Mouse (Mus musculus): ENCODE data around the gene Zdhhc15. TPM values are rescaled to one million over a fixed set of nuclear protein-coding genes. Genes with fewer than 3 reads are reported as not detected.
A peak's percentile ranks its signal among the peaks of the same experiment; 100 is the strongest.

The Zdhhc15 gene
- total and polyA plus RNA-seq, 3 experiments, result not detected

DNA sequence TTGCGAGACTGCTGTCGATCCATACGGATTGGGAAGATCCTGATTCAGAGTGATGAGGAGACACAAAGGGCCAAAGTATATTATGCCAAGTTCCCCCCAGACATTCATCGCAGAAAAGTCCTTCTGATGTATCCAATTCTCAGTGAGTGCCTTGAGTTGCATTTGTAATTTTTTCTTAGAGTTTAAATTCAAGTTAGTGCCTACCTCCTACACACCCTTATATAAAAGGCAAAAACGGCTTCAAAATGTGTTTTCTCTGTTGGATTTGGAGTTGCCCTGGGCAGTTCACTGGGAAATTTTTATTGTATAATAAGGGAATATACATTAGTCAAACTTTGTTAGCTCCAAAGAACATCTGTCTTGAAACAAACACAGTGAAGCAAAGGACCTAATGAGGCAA lies 169.1 kb downstream of the Zdhhc15 start:
- H3K79me2 ChIP-seq (replicated peaks; ENCODE audit: control insufficient read depth, extremely low read depth, insufficient read depth, poor library complexity, severe bottlenecking), result no peaks in the 10 kb centered on the region
- H3K9ac ChIP-seq (ENCODE audit: insufficient read depth, low read depth), result no peak overlapping the region
- DNase-seq (ENCODE audit: extremely low read depth), result no peak
- H3K4me1 ChIP-seq (ENCODE audit: control insufficient read depth in 1 of 2, insufficient read depth in 2 of 2), result no peaks in the 10 kb centered on the region; a peak in 1 of 4 replicates
- dilution Hi-C loops (cut with MboI; ENCODE audit: extremely low pct_ligation_motif_present, extremely low pct_unique_long_range_greater_than_20kb, low sequenced_read_pairs), result no loop called here
- no peaks in the 10 kb centered on the region for H3K27me3 ChIP-seq (replicated peaks)
- H3K36me3 ChIP-seq (replicated peaks in 1 of 2; ENCODE audit: control insufficient read depth in 1 of 2, insufficient read depth in 1 of 2, low read length in 1 of 2), result peaks cover 0 to 17% of the 10 kb centered on the region in 2 experiments
- H3K4me2 ChIP-seq (ENCODE audit: insufficient read depth, low read depth, poor library complexity, severe bottlenecking), result no peak overlapping the region
- in situ Hi-C loops (cut with MboI; ENCODE audit: low pct_ligation_motif_present, low pct_unique_long_range_greater_than_20kb, low sequenced_read_pairs), result no loop called here
- no peaks in the 10 kb centered on the region for H3K9me3 ChIP-seq (replicated peaks; ENCODE audit: low read length)
- no peak overlapping the region for H3K4me3 ChIP-seq (replicated peaks in 1 of 3; ENCODE audit: low read depth in 2 of 3, low read length in 2 of 3, poor library complexity in 1 of 3)
- H3K27ac ChIP-seq (ENCODE audit: insufficient read depth, low read depth), result no peak overlapping the region
- TF ChIP-seq SIN3A (IDR thresholded peaks at IDR 0.05; ENCODE audit: low read length) (no peak), MYC (IDR thresholded peaks at IDR 0.05; ENCODE audit: low read depth, low read length) (no peak), TBP (conservative IDR thresholded peaks at IDR 0.05; ENCODE audit: low read depth, low read length) (no peak), ELF1 (IDR thresholded peaks at IDR 0.05; ENCODE audit: low read depth, low read length) (no peak), RCOR1 (conservative IDR thresholded peaks at IDR 0.05; ENCODE audit: low read depth, low read length) (no peak), NELFE (IDR thresholded peaks at IDR 0.05; ENCODE audit: low read depth, low read length) (no peak), MAFK (IDR thresholded peaks at IDR 0.05; ENCODE audit: insufficient replicate concordance, low read length) (no peak), BHLHE40 (IDR thresholded peaks at IDR 0.05; ENCODE audit: low read depth, low read length) (no peak), POLR2AphosphoS2 (IDR thresholded peaks at IDR 0.05; ENCODE audit: low read depth, low read length) (no peak), NRF1 (IDR thresholded peaks at IDR 0.05; ENCODE audit: low read depth, low read length) (no peak), ZKSCAN1 (IDR thresholded peaks at IDR 0.05; ENCODE audit: borderline replicate concordance, low read depth, low read length) (no peak), E2F4 (IDR thresholded peaks at IDR 0.05; ENCODE audit: insufficient replicate concordance, low read depth, low read length) (no peak), GABPA (IDR thresholded peaks at IDR 0.05; ENCODE audit: insufficient replicate concordance, low read depth, low read length) (no peak)

DNA sequence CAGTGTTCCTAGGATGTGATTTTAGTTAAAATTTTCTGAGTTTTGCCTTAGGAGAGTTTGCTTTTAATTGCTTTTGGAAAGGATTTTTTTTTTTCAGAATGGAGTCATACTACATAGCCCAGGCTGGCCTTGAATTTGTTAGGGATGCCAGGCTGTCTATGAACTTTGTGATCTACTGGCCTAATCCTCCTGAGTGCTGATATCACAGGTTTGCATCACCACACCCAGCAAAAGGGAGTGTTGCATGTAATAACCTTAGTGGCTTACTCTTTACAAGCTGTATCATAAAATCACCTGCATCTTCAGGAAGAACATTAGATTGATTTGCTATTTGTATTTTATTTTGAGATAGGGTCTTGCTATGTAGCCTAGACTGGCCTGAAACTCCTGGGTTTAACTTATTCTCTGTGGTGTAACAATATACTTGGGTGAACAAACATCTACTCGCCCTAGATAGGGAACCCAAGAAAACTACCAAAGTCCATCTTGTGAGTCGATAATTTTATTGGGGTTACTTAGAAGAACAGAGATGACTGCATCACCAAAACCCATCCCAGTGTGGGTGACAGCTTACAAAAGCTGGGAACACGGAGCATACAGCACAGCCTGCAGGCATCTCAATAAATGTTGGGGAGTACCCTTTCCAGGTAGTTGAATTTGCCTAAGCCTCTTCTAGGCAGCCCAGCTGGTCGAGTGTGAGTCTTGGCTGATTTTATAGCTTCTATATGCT lies 181.1 kb downstream of the Zdhhc15 start:
- H3K36me3 ChIP-seq (replicated peaks in 1 of 2; ENCODE audit: control insufficient read depth in 1 of 2, insufficient read depth in 1 of 2, low read length in 1 of 2), result no peaks in the 10 kb centered on the region
- in situ Hi-C loops (cut with MboI; ENCODE audit: low pct_ligation_motif_present, low pct_unique_long_range_greater_than_20kb, low sequenced_read_pairs) (no loop called here), dilution Hi-C loops (cut with MboI; ENCODE audit: extremely low pct_ligation_motif_present, extremely low pct_unique_long_range_greater_than_20kb, low sequenced_read_pairs) (no loop called here)
- H3K9ac ChIP-seq (ENCODE audit: insufficient read depth, low read depth), result no peak overlapping the region
- peak overlapping the region in 1 of 3 experiments; percentile 8 for H3K4me3 ChIP-seq (replicated peaks in 1 of 3; ENCODE audit: low read depth in 2 of 3, low read length in 2 of 3, poor library complexity in 1 of 3)
- peak overlapping the region; percentile 57 for H3K4me2 ChIP-seq (ENCODE audit: insufficient read depth, low read depth, poor library complexity, severe bottlenecking)
- H3K27ac ChIP-seq (ENCODE audit: insufficient read depth, low read depth), result peak overlapping the region; percentile 31; the same call in 1 of the 2 replicates
- no peaks in the 10 kb centered on the region for H3K27me3 ChIP-seq (replicated peaks)
- H3K4me1 ChIP-seq (ENCODE audit: control insufficient read depth in 1 of 2, insufficient read depth in 2 of 2), result peaks cover 3 to 33% of the 10 kb centered on the region in 2 experiments; a peak in 2 of 4 replicates
- DNase-seq (ENCODE audit: extremely low read depth), result no peak
- peaks cover 8% of the 10 kb centered on the region for H3K79me2 ChIP-seq (replicated peaks; ENCODE audit: control insufficient read depth, extremely low read depth, insufficient read depth, poor library complexity, severe bottlenecking)
- H3K9me3 ChIP-seq (replicated peaks; ENCODE audit: low read length), result no peaks in the 10 kb centered on the region
- TF ChIP-seq ZC3H11A (IDR thresholded peaks at IDR 0.05; ENCODE audit: low read depth, low read length), result no peak
- TF ChIP-seq UBTF (IDR thresholded peaks at IDR 0.05; ENCODE audit: low read depth, low read length), result no peak
- no peak for TF ChIP-seq MAFK (IDR thresholded peaks at IDR 0.05; ENCODE audit: insufficient replicate concordance, low read length)
- no peak for TF ChIP-seq MYC (IDR thresholded peaks at IDR 0.05; ENCODE audit: low read depth, low read length)
- TF ChIP-seq CHD1 (IDR thresholded peaks at IDR 0.05; ENCODE audit: low read depth, low read length), result peak; percentile 72; the same call in 1 of the 2 replicates
- TF ChIP-seq POLR2AphosphoS2 (IDR thresholded peaks at IDR 0.05; ENCODE audit: low read depth, low read length), result no peak
- TF ChIP-seq POLR2A (IDR thresholded peaks at IDR 0.05; ENCODE audit: low read depth, low read length), result no peak
